Mouse (Mus musculus): ENCODE measurements around the gene Aplp1. TPM values are rescaled to one million over a fixed set of nuclear protein-coding genes. Genes with fewer than 3 reads are reported as not detected.
A peak's percentile ranks its signal among the peaks of the same experiment; 100 is the strongest.

Gene Aplp1
- polyA plus RNA-seq, 1 experiment from 2014 or later = 7.5 TPM

GRCm38 (mm10) chr7:30463996-30464395, 18.7 kb upstream of the Aplp1 start:
- H3K9me3 ChIP-seq (replicated peaks) = no peaks in the 10 kb centered on the region
- H3K27me3 ChIP-seq (replicated peaks) = peaks cover 97% of the 10 kb centered on the region
- H3K4me1 ChIP-seq = no peaks in the 10 kb centered on the region
- no peak overlapping the region for H3K27ac ChIP-seq
- no peak overlapping the region for H3K4me2 ChIP-seq
- no peak for ATAC-seq
- H3K4me3 ChIP-seq = no peak overlapping the region
- WGBS (ENCODE audit: insufficient replicate concordance) = 18% methylated on average over 4 of the region's 4 CpGs
- H3K36me3 ChIP-seq = no peaks in the 10 kb centered on the region
- H3K9ac ChIP-seq = no peak overlapping the region

GRCm38 (mm10) chr7:30463568-30463967, 18.2 kb upstream of the Aplp1 start:
- Histone ChIP-seq H3K9ac (no peak overlapping the region), H3K36me3 (no peaks in the 10 kb centered on the region), H3K9me3 (replicated peaks) (no peaks in the 10 kb centered on the region), H3K4me1 (no peaks in the 10 kb centered on the region), H3K27me3 (replicated peaks) (peaks cover 100% of the 10 kb centered on the region), H3K27ac (no peak overlapping the region), H3K4me2 (no peak overlapping the region), H3K4me3 (no peak overlapping the region)
- WGBS (ENCODE audit: insufficient replicate concordance) = 23% methylated on average over 7 of the region's 7 CpGs
- no peak for ATAC-seq

- Histone ChIP-seq H3K4me2 (no peak overlapping the region), H3K27me3 (replicated peaks) (peaks cover 99% of the 10 kb centered on the region), H3K4me3 (no peak overlapping the region), H3K4me1 (no peaks in the 10 kb centered on the region), H3K9me3 (replicated peaks) (no peaks in the 10 kb centered on the region), H3K9ac (no peak overlapping the region), H3K27ac (no peak overlapping the region), H3K36me3 (no peaks in the 10 kb centered on the region)
- WGBS (ENCODE audit: insufficient replicate concordance) = 49% methylated on average over 6 of the region's 6 CpGs
- ATAC-seq = no peak
These were observed 14.1 kb upstream of the Aplp1 start for GRCm38 (mm10) chr7:30459484-30459883.

- Histone ChIP-seq H3K36me3 (no peaks in the 10 kb centered on the region), H3K4me3 (no peak within 1 kb of the TSS), H3K27ac (no peak within 1 kb of the TSS), H3K9ac (no peak within 1 kb of the TSS), H3K27me3 (replicated peaks) (peaks cover 99% of the 10 kb centered on the region), H3K9me3 (replicated peaks) (no peaks in the 10 kb centered on the region), H3K4me1 (peaks cover 6% of the 10 kb centered on the region), H3K4me2 (peak within 1 kb of the TSS; percentile 4; the same call in 1 of the 2 replicates)
- WGBS (ENCODE audit: insufficient replicate concordance) = 3% methylated on average over 16 of the region's 16 CpGs
- ATAC-seq = no peak
These were observed 12.4 kb upstream of the Aplp1 start, which contains the start of the genes Kirrel2 and Nphs1 for GRCm38 (mm10) chr7:30457629-30458330. Gene Kirrel2 (minus strand): TSS chr7:30457690. Gene Nphs1 (plus strand): TSS chr7:30458315.

GRCm38 (mm10) chr7:30456911-30457628, 11.7 kb upstream of the Aplp1 start:
- Histone ChIP-seq H3K4me2 (peak overlapping the region; percentile 4; the same call in 1 of the 2 replicates), H3K9ac (no peak overlapping the region)
- ATAC-seq = no peak

GRCm38 (mm10) chr7:30456487-30456886, 11.2 kb upstream of the Aplp1 start:
- no peak for ATAC-seq
- Histone ChIP-seq H3K4me1 (peaks cover 6% of the 10 kb centered on the region), H3K4me3 (no peak overlapping the region), H3K27ac (no peak overlapping the region), H3K36me3 (no peaks in the 10 kb centered on the region), H3K27me3 (replicated peaks) (peaks cover 97% of the 10 kb centered on the region), H3K9me3 (replicated peaks) (no peaks in the 10 kb centered on the region), H3K9ac (no peak overlapping the region), H3K4me2 (peak overlapping the region; percentile 4; the same call in 1 of the 2 replicates)
- WGBS (ENCODE audit: insufficient replicate concordance) = 5% methylated on average over 9 of the region's 9 CpGs

More at GRCm38 (mm10) chr7:30456911-30457628, 11.7 kb upstream of the Aplp1 start:
- Histone ChIP-seq H3K4me3 (no peak overlapping the region), H3K9me3 (replicated peaks) (no peaks in the 10 kb centered on the region), H3K27me3 (replicated peaks) (peaks cover 98% of the 10 kb centered on the region), H3K36me3 (no peaks in the 10 kb centered on the region), H3K27ac (no peak overlapping the region), H3K4me1 (peaks cover 6% of the 10 kb centered on the region)
- 3% methylated on average over 31 of the region's 31 CpGs for WGBS (ENCODE audit: insufficient replicate concordance)

- H3K9ac ChIP-seq = no peak overlapping the region
- H3K9me3 ChIP-seq (replicated peaks) = no peaks in the 10 kb centered on the region
- H3K4me1 ChIP-seq = peaks cover 6% of the 10 kb centered on the region
- peak overlapping the region; percentile 49 for H3K4me2 ChIP-seq
- ATAC-seq = no peak
- H3K36me3 ChIP-seq = no peaks in the 10 kb centered on the region
- H3K4me3 ChIP-seq = no peak overlapping the region
- peaks cover 93% of the 10 kb centered on the region for H3K27me3 ChIP-seq (replicated peaks)
- WGBS (ENCODE audit: insufficient replicate concordance) = 13% methylated on average over 6 of the region's 6 CpGs
- no peak overlapping the region for H3K27ac ChIP-seq
These were observed 8.9 kb upstream of the Aplp1 start for GRCm38 (mm10) chr7:30454259-30454658.

- H3K4me2 ChIP-seq = peak overlapping the region; percentile 49
- H3K4me3 ChIP-seq = peak overlapping the region; percentile 8; the same call in 1 of the 2 replicates
- no peaks in the 10 kb centered on the region for H3K36me3 ChIP-seq
- WGBS (ENCODE audit: insufficient replicate concordance) = 2% methylated on average over 25 of the region's 25 CpGs
- H3K9ac ChIP-seq = no peak overlapping the region
- ATAC-seq = peak; percentile 52; the same call in 1 of the 2 replicates
- H3K9me3 ChIP-seq (replicated peaks) = no peaks in the 10 kb centered on the region
- H3K27ac ChIP-seq = no peak overlapping the region
- peaks cover 88% of the 10 kb centered on the region for H3K27me3 ChIP-seq (replicated peaks)
- H3K4me1 ChIP-seq = peaks cover 6% of the 10 kb centered on the region
These were observed 8.4 kb upstream of the Aplp1 start for GRCm38 (mm10) chr7:30453766-30454165.

GRCm38 (mm10) chr7:30453327-30453726, 8.0 kb upstream of the Aplp1 start:
- peak overlapping the region; percentile 49 for H3K4me2 ChIP-seq
- 18% methylated on average over 25 of the region's 25 CpGs for WGBS (ENCODE audit: insufficient replicate concordance)
- 0 out of 2 replicates have a peak overlapping the region, but pooled peaks have one; percentile 8 for H3K4me3 ChIP-seq

GRCm38 (mm10) chr7:30450241-30450640, 4.9 kb upstream of the Aplp1 start:
- Histone ChIP-seq H3K27me3 (replicated peaks) (peaks cover 80% of the 10 kb centered on the region), H3K4me3 (no peak overlapping the region), H3K4me2 (no peak overlapping the region), H3K27ac (no peak overlapping the region), H3K36me3 (no peaks in the 10 kb centered on the region), H3K9me3 (replicated peaks) (peaks cover 10% of the 10 kb centered on the region; the same call in 1 of the 2 replicates), H3K4me1 (peaks cover 12% of the 10 kb centered on the region), H3K9ac (no peak overlapping the region)
- WGBS (ENCODE audit: insufficient replicate concordance) = 60% methylated on average over 7 of the region's 7 CpGs
- ATAC-seq = no peak

More at GRCm38 (mm10) chr7:30453327-30453726, 8.0 kb upstream of the Aplp1 start:
- Histone ChIP-seq H3K36me3 (no peaks in the 10 kb centered on the region), H3K27me3 (replicated peaks) (peaks cover 84% of the 10 kb centered on the region), H3K9ac (no peak overlapping the region), H3K27ac (no peak overlapping the region), H3K9me3 (replicated peaks) (no peaks in the 10 kb centered on the region), H3K4me1 (peaks cover 6% of the 10 kb centered on the region)
- ATAC-seq = no peak

GRCm38 (mm10) chr7:30444154-30444970, 973 bp downstream of the Aplp1 start:
- Histone ChIP-seq H3K27me3 (replicated peaks) (peaks cover 79% of the 10 kb centered on the region), H3K36me3 (no peaks in the 10 kb centered on the region), H3K9ac (0 out of 2 replicates have a peak overlapping the region, but pooled peaks have one; percentile 59), H3K27ac (no peak overlapping the region), H3K4me2 (peak overlapping the region; percentile 78), H3K4me1 (peaks cover 20% of the 10 kb centered on the region), H3K4me3 (peak overlapping the region; percentile 61), H3K9me3 (replicated peaks) (peaks cover 10% of the 10 kb centered on the region; the same call in 1 of the 2 replicates)
- 2% methylated on average over 38 of the region's 38 CpGs for WGBS (ENCODE audit: insufficient replicate concordance)
- ATAC-seq = no peak
